21 mouse cellular contexts compared by ENCODE assay signal in the genomic region with DNA sequence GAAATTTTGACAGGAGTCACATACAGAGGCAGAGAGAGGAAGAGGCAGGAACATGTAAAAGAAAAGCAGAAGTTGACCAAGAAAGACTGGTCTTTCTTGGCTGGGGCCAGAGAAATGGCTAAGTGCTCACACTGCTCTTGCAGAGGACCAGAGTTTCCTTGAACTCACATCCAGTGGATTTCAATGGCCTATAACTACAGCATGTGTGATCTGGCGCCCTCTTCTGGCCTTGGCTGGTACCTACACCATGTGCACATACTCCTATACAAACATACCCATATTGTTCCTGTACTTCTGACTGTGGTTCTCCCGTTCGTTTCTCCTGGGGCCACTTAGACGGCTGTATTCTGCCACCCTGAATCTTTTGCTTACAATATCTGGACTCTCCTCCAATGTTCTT. TPM values are rescaled to one million over a fixed set of nuclear protein-coding genes. Genes with fewer than 3 reads are reported as not detected.
A peak's percentile ranks its signal among the peaks of the same experiment; 100 is the strongest.
DNase-seq lines count a peak whose midpoint lies in the region; ATAC-seq and TF ChIP-seq lines count a peak whose summit lies in the region.
"Had no signal": no experiment of that assay in that cellular context is flagged by ENCODE, and none has a peak within 500 bp of the region (broad histone marks: within the 10 kb centered on the region; RNA-seq: fewer than 3 reads in every experiment).

No protein-coding gene starts in this region.

- TF ChIP-seq CTCF in heart, adult 2 months (IDR thresholded peaks at IDR 0.05), result peak; percentile 26
- TF ChIP-seq CTCF in thymus, adult 2 months (IDR thresholded peaks at IDR 0.05; ENCODE audit: borderline replicate concordance, control insufficient read depth, extremely low read depth, insufficient read depth, low read length, poor library complexity), result no peak

- no peaks in the 10 kb centered on the region for H3K79me2 ChIP-seq in heart, adult 2 months (replicated peaks; ENCODE audit: control insufficient read depth, insufficient read depth, low read length)

- WGBS in heart, adult 2 months, result 64% methylated on average over 4 of the region's 4 CpGs
- WGBS in thymus, adult 2 months, result 69% methylated on average over 4 of the region's 4 CpGs

- no peaks in the 10 kb centered on the region for H3K36me3 ChIP-seq in heart, adult 2 months (ENCODE audit: control insufficient read depth, insufficient read depth, low read length)
- H3K36me3 ChIP-seq in thymus, adult 2 months (ENCODE audit: control insufficient read depth, insufficient read depth, low read length), result no peaks in the 10 kb centered on the region
- H3K36me3 ChIP-seq: forebrain, embryonic 12.5 days; heart, embryonic 13.5 days had no signal

- H3K27me3 ChIP-seq in heart, adult 2 months (ENCODE audit: control insufficient read depth, insufficient read depth, low read length), result no peaks in the 10 kb centered on the region
- H3K27me3 ChIP-seq in thymus, adult 2 months (ENCODE audit: control insufficient read depth, insufficient read depth, low read length), result no peaks in the 10 kb centered on the region

- no peak for TF ChIP-seq EP300 in heart, adult 2 months (IDR thresholded peaks at IDR 0.05; ENCODE audit: insufficient read depth, low read depth, low read length)

- ATAC-seq in granulocyte monocyte progenitor cell, adult 5-6 weeks (replicated peaks; ENCODE audit: poor library complexity, severe bottlenecking), result peak; percentile 36
- ATAC-seq: hindbrain, embryonic 16.5 days had no signal

- TF ChIP-seq POLR2A in heart, adult 2 months (IDR thresholded peaks at IDR 0.05; ENCODE audit: insufficient read depth, low read depth, low read length), result no peak
- TF ChIP-seq POLR2A in thymus, adult 2 months (IDR thresholded peaks at IDR 0.05; ENCODE audit: control insufficient read depth, extremely low read depth, insufficient read depth, low read length, poor library complexity), result no peak

- H3K4me1 ChIP-seq in heart, adult 2 months (ENCODE audit: control insufficient read depth, insufficient read depth, low read length), result peaks cover 2% of the 10 kb centered on the region
- H3K4me1 ChIP-seq in thymus, adult 2 months (replicated peaks; ENCODE audit: control insufficient read depth, insufficient read depth, low read length), result peaks cover 10% of the 10 kb centered on the region
- H3K4me1 ChIP-seq: forebrain, embryonic 12.5 days; limb, embryonic 10.5 days had no signal

- H3K4me3 ChIP-seq in heart, adult 2 months, result no peak overlapping the region
- H3K4me3 ChIP-seq in thymus, adult 2 months (ENCODE audit: control insufficient read depth, insufficient read depth, low read length), result no peak overlapping the region
- H3K4me3 ChIP-seq: forebrain, embryonic 12.5 days; heart, embryonic 13.5 days; limb, embryonic 10.5 days; myocyte had no signal

- H3K27ac ChIP-seq in heart, adult 2 months, result no peak overlapping the region
- H3K27ac ChIP-seq in thymus, adult 2 months (ENCODE audit: control insufficient read depth, insufficient read depth, low read length), result no peak overlapping the region
- H3K27ac ChIP-seq: forebrain, embryonic 12.5 days; heart, embryonic 13.5 days; limb, embryonic 10.5 days had no signal

- no peak overlapping the region for H3K9ac ChIP-seq in heart, adult 2 months (ENCODE audit: low read depth, low read length)
- H3K9ac ChIP-seq: forebrain, embryonic 12.5 days; heart, embryonic 13.5 days had no signal

- DNase-seq in heart, adult 2 months, result no peak
- DNase-seq in heart, postnatal 14 days, result no peak
- DNase-seq in thymus, postnatal 4 days, result peak; percentile 42
- DNase-seq in thymus, adult 2 months, result no peak
- DNase-seq in urinary bladder, postnatal 10 days (ENCODE audit: low spot score), result no peak
- no peak for DNase-seq in gastrocnemius, postnatal 14 days
- no peak for DNase-seq in adrenal gland, adult (ENCODE audit: inconsistent age in 2 of 2, low spot score in 1 of 2)
- DNase-seq: cerebellum, adult 9-10 months; kidney, postnatal 14 days; lung, adult 18-20 months; spleen, adult 18-20 months; thymus, adult 18-20 months had no signal

- intact Hi-C loops in heart, adult 2 months (cut with DNase I), result no loop called here
- intact Hi-C loops in heart, postnatal 14 days (cut with DNase I), result no loop called here
- intact Hi-C loops in gastrocnemius, postnatal 14 days (cut with DNase I; ENCODE audit: low total_unique reads), result no loop called here

RNA-seq across cellular contexts. Expression of gene Kcnn4, which starts 9.1 kb away (rescaled TPM):
- 1 to 10 TPM in 1 of 2 experiments, under 1 TPM in 1; 0.91 to 1.1 TPM for total RNA-seq in heart, adult 2 months (2021)
- 1.2 and 1.9 TPM in 2 replicates for polyA plus RNA-seq in heart, adult 2 months (2012; rRNA removed)
- 1 to 10 TPM; 1.0 to 3.3 TPM for total RNA-seq in heart, postnatal 14 days (2021)
- polyA plus RNA-seq in thymus, adult 2 months (2012; rRNA removed), result 402 and 429 TPM in 2 replicates
- 24.2 and 31.4 TPM in 2 replicates for total RNA-seq in granulocyte monocyte progenitor cell, adult 5-6 weeks (2014; fragmentation: Nextera tagmentation)
- 36.3 and 43.5 TPM in 2 replicates for total RNA-seq in granulocyte monocyte progenitor cell, adult 5-6 weeks (2017)
- under 1 TPM; 0.29 to 0.33 TPM for total RNA-seq in gastrocnemius, postnatal 14 days (2021)

RNA-seq across cellular contexts. Expression of gene Lypd5, which starts 12.0 kb away (rescaled TPM):
- total RNA-seq in heart, adult 2 months (2021), result not detected
- polyA plus RNA-seq in heart, adult 2 months (2012; rRNA removed), result not detected in 2 replicates
- not detected for total RNA-seq in heart, postnatal 14 days (2021)
- 0.85 and 1.00 TPM in 2 replicates for polyA plus RNA-seq in thymus, adult 2 months (2012; rRNA removed)
- total RNA-seq in granulocyte monocyte progenitor cell, adult 5-6 weeks (2014; fragmentation: Nextera tagmentation), result not detected in 2 replicates
- not detected in 2 replicates for total RNA-seq in granulocyte monocyte progenitor cell, adult 5-6 weeks (2017)
- total RNA-seq in gastrocnemius, postnatal 14 days (2021), result not detected
- total RNA-seq: gastrocnemius, adult 18-20 months; layer of hippocampus, postnatal 14 days had no signal
- polyA plus RNA-seq: embryonic facial prominence, embryonic 11.5 days; forebrain, embryonic 12.5 days; heart, embryonic 13.5 days; hindbrain, embryonic 16.5 days; limb, embryonic 10.5 days; myocyte had no signal

RNA-seq across cellular contexts. Expression of gene Tescl, which starts 27.3 kb away (rescaled TPM):
- not detected for total RNA-seq in heart, adult 2 months (2021)
- 0.35 and 0.66 TPM in 2 replicates for polyA plus RNA-seq in heart, adult 2 months (2012; rRNA removed)
- not detected for total RNA-seq in heart, postnatal 14 days (2021)
- polyA plus RNA-seq in thymus, adult 2 months (2012; rRNA removed), result 0.12 TPM in 1 of 2 replicates, not detected in the other
- total RNA-seq in granulocyte monocyte progenitor cell, adult 5-6 weeks (2014; fragmentation: Nextera tagmentation), result not detected in 2 replicates
- not detected in 2 replicates for total RNA-seq in granulocyte monocyte progenitor cell, adult 5-6 weeks (2017)
- total RNA-seq in gastrocnemius, postnatal 14 days (2021), result not detected
- total RNA-seq: gastrocnemius, adult 18-20 months; layer of hippocampus, postnatal 14 days had no signal
- polyA plus RNA-seq: embryonic facial prominence, embryonic 11.5 days; forebrain, embryonic 12.5 days; heart, embryonic 13.5 days; limb, embryonic 10.5 days had no signal

RNA-seq across cellular contexts. Expression of gene Smg9, which starts 38.4 kb away (rescaled TPM):
- total RNA-seq in heart, adult 2 months (2021), result 1 to 10 TPM; 5.9 to 6.6 TPM
- polyA plus RNA-seq in heart, adult 2 months (2012; rRNA removed), result 19.2 and 21.4 TPM in 2 replicates
- 10 to 100 TPM in 1 of 2 experiments, 1 to 10 TPM in 1; 9.4 to 10.2 TPM for total RNA-seq in heart, postnatal 14 days (2021)
- 166 and 168 TPM in 2 replicates for polyA plus RNA-seq in thymus, adult 2 months (2012; rRNA removed)
- 21.6 and 29.5 TPM in 2 replicates for total RNA-seq in granulocyte monocyte progenitor cell, adult 5-6 weeks (2014; fragmentation: Nextera tagmentation)
- 19.5 and 21.8 TPM in 2 replicates for total RNA-seq in granulocyte monocyte progenitor cell, adult 5-6 weeks (2017)
- total RNA-seq in gastrocnemius, postnatal 14 days (2021), result 1 to 10 TPM; 9.2 to 9.5 TPM

RNA-seq across cellular contexts. Expression of gene Zfp94, which starts 44.5 kb away (rescaled TPM):
- total RNA-seq in heart, adult 2 months (2021), result 1 to 10 TPM; 1.9 to 2.7 TPM
- 3.4 and 3.8 TPM in 2 replicates for polyA plus RNA-seq in heart, adult 2 months (2012; rRNA removed)
- 1 to 10 TPM; 1.7 to 2.1 TPM for total RNA-seq in heart, postnatal 14 days (2021)
- polyA plus RNA-seq in thymus, adult 2 months (2012; rRNA removed), result 6.2 and 6.8 TPM in 2 replicates
- total RNA-seq in granulocyte monocyte progenitor cell, adult 5-6 weeks (2014; fragmentation: Nextera tagmentation), result 5.8 and 6.0 TPM in 2 replicates
- 2.0 and 3.4 TPM in 2 replicates for total RNA-seq in granulocyte monocyte progenitor cell, adult 5-6 weeks (2017)
- 1 to 10 TPM; 1.7 to 2.4 TPM for total RNA-seq in gastrocnemius, postnatal 14 days (2021)

Comparison
In these comparisons a context has a peak if more than half of its experiments do, and no peak if none do; other contexts are left out.
1. RNA of gene Kcnn4, which starts 9.1 kb away (total RNA-seq): 24.2 to 43.5 TPM in granulocyte monocyte progenitor cell, adult 5-6 weeks; 1.0 to 3.3 TPM in heart, postnatal 14 days, 0.91 to 1.1 TPM in heart, adult 2 months and 0.29 to 0.33 TPM in gastrocnemius, postnatal 14 days; every median in the first group is over 4 times any median in the second.